Mouse (Mus musculus) Muller cell, postnatal 12 days (primary cell): ENCODE results near the gene Apol7b.
"Not testable (repeated sequence)": the region's sequence is repeated elsewhere in the genome, so short reads cannot be mapped to it uniquely, and the experiment has no call there.

Source experiments
- DNase-seq: peaks from one replicate; pipeline ENCODE4 v3.0.0-alpha.2; 2015; ENCODE audit errors: inconsistent ontology term

The Apol7b gene

DNA sequence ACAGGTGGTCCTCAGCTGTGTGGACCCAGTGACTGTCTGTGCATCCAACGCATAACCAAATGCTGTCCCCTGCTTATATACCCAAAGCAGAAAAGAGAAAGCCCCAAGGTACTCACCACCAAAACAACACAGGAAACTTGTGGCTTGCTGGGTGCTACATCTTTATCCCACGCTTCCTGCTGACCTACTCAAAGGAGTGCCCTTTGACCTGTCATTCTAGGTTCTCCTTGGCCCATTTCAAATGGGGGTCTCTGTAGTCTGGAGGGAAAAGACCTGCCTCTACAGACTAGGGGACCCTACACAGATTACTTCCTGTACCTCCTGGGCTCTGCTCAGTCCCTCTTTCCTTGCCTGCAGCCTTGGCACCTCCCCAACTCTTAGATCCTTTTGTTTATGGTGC, at the start of gene Apol7b:
Apol7b (minus strand) TSS at position 101 of the 400 bp plus-strand sequence.
- DNase-seq: not testable (repeated sequence)

DNA sequence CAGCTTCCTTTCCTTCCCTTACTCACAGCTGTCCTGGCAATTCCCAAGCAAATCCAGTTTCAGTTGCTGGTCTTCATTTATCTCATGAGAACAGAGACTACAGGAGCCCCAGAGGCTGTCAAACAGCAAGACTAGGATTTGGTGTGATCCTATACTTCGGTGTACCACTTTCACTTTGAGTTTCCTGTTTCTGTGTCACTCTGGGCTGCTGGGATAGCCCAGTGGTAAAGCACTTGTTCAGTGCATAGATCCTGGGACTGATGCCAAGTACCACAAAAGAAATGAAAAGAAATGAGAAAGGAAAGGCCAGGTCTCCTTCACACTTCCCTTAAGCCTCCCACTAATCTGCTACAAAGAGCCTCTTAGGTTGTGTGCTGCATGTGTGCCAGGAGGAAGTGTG, 47.4 kb upstream of the Apol7b start:
- not testable (repeated sequence) for DNase-seq

- not testable (repeated sequence) for DNase-seq
These were observed 45.9 kb upstream of the Apol7b start for GRCm38 (mm10) chr15:77493181-77493580.

- no peak for DNase-seq
These were observed 35.0 kb upstream of the Apol7b start for GRCm38 (mm10) chr15:77482140-77482794.

GRCm38 (mm10) chr15:77476693-77477092, 29.4 kb upstream of the Apol7b start, which contains the start of gene Apol10a:
TSS of gene Apol10a (plus strand) at chr15:77477047.
- not testable (repeated sequence) for DNase-seq

GRCm38 (mm10) chr15:77474699-77475390, 27.6 kb upstream of the Apol7b start:
- DNase-seq: not testable (repeated sequence)

DNA sequence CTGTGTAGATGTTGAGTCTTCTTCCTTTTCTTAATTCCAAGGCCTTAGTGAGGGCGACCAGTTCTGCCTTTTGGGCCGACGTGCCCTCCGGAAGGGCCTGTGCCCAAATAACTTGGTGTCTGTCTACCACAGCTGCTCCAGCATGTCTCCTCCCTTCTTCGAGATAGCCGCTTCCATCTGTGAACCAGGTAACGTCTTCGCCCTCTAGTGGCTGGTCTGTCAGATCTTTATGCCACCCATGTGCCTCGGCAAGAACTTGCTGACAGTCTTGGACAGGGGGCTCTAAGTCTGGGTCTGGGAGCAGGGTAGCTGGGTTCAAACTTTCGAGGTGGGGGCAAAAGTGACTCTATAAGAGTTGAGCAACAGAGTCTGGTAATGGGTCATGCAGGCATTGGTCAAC, 2.6 kb upstream of the Apol7b start:
- DNase-seq: peak; percentile 9

DNA sequence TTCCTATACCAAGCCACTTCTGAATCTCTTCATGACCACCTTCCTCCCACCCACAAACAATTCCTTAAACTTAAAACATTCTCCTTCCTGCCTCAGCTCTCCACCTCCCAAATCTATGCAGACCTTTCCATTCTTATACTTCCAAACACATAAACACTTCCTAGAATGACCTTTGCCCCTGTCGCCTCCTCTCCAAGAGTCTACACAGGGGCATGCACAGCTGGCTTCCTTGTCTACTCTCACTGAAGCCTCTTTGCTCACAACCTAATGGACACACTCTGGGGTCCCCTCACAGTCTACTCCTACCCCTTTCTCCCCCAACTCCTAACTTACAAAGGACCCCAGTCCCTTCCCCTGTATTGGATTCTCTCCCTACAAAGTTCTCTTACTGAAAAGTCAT, 1.6 kb downstream of the Apol7b start:
- DNase-seq: not testable (repeated sequence)

- not testable (repeated sequence) for DNase-seq
These were observed 2.5 kb downstream of the Apol7b start for GRCm38 (mm10) chr15:77444746-77445145.

DNA sequence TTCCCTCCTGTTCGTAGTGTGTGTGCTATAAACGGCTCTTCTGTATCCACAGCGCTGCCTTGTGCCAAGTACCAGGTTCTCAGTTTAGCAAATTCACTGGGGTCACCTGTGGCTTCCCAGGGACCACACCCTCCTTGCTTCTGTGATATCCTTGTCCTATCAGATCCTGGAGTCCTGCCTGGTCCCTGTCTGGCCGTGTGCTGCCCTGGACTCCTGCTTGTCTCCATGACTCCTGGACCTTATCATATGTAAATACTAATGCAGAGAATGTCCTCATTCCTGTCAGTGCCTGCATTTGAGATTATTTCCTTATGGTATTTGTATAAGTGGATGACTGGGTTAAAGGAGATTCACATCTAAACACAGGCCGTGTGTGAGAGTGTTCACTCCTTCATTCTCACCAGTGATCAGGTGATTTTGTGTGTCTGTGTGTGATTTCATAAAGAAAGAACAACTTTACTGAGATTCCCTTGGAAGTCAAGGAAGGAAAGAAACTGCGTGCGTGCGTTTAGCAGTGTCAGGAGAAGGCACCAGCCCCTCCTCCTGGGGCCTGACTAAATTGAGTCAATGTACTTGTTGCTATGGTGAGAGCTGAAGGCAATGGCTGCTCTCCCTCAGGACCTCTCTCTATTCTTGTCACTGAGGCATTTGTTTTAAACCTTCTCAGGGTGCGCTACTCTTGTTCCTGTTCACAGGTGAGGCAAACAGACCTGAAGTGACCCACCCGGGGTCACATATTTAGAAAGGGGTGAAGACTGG, 18.4 kb downstream of the Apol7b start:
- not testable (repeated sequence) for DNase-seq

DNA sequence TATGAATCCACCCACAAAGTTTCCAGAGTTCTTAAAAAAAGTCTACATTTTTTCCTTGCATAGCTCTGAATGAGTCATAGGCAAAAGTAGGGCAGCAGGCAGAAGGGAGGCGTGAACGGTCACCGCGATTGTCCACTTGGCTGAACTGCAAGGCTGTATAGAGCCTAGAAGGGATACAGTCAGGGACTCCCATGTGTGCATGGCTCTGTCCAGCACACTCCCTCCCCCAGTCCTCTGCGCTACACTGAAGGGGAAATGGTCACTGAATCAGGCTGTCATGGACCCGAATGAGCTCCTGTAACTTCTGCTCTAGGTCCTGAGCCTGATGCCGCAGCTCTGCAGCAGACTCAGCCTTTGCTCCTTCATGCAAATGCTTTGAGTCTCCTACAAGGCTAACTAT, 24.4 kb downstream of the Apol7b start:
- DNase-seq: peak; percentile 47

DNA sequence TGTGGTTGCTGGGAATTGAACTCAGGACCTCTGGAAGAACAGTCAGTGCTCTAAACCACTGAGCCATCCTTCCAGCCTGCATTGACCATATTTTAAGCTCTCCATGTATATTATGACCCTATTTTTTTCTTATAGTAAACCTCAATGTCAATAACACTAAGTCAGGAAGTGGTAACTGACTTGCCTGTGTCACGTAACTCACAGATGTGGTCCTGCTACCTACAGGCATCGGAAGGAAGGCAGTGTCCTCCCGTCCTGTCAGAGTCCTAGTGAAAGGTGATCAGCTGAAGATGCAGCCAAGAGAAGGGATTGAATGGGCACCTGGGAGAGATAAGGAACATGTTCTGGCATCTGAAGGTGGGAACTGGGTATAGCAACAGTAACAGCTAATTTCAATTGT, 27.6 kb downstream of the Apol7b start:
- DNase-seq: not testable (repeated sequence)

DNA sequence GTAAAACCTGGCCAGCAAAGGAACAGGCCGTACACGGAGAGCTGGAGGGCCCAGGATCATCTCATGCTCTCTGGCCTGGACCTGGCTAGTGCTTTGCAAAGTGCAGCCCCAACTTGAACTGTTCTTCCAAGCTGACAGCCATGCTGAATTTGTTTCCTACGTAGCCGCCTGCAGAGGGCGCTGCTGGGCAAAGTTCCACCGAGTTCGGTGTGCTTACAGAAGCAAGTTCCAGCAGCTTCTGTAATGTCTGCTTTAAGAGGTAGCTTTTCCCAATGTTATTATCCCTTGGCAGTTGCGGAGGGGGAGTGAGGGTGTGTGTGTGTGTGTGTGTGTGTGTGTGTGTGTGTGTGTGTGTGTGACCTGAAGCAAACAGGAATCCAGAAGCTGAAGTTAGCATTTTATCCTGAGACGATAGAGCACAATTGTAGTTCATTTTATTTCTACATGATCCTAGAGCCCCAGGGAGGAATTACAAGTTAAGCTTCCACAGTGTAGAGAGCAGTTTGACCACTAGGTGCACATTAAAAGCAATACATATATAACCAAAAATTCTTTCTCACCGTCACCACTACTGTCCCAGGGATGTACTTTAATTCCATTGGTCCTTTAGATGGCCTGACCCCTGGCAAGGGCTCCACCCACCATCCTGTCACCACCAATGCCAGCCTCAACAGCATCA, 30.5 kb downstream of the Apol7b start:
- not testable (repeated sequence) for DNase-seq

- not testable (repeated sequence) for DNase-seq
These were observed 31.6 kb downstream of the Apol7b start for GRCm38 (mm10) chr15:77415653-77416052.

DNA sequence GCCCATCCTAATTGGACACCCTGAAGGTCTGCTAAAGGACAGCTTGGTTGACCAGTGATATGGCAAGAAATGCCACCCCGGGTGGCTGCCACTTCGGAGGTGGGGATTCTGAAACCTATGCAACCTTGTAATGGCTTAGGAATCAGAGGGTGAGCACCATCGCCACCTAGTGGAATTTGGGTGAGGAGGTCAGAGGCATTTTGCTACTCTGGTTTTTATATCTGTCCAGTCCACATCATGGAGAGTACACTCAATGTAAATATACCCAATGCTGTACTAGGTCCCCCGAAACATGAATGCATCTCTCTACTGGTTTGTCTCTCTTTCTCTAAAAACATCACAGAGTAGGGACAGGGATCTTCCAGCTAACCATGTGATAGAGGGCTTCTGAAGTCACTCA, 34.6 kb downstream of the Apol7b start:
- DNase-seq: not testable (repeated sequence)

DNA sequence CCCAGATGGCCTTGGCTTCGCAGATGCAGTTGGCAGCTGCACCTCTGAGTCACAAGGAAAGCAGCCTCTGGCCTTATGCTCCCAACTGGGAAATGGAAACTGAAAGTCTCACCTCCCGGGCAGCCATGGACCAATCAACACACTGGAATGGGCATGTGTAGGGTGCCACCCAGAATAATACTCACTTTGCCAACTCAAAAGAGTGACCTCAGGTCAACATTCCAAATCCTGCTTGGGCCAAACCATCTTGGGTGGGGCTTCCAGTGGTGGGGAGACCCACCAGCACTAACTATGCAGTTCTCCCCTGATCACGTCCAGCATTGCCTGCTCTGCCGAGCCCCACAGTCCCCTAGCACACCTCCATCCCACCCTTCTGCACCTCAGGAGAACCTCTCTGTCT, 36.3 kb downstream of the Apol7b start, which contains the start of gene Apol9a:
Apol9a (minus strand) TSS at position 101 of the 400 bp plus-strand sequence.
- not testable (repeated sequence) for DNase-seq

DNA sequence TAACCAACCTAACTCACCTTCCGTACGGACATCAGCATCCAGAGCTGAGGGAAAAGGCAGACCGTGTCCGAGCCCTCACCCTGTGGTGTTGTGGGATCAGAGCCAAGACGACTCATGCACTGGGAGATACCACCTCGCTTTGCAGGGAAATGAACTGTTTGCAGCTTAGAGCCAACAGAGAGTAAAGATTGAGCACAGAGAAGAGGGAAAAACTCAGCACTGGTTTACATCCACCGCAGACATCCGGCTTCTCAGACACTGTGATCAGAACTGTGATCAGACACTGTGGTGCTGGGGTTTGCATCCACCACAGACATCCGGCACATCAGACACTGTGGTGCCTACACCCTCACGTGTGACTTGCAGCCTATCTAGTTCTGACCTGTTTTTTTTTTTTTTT, 40.9 kb downstream of the Apol7b start:
- DNase-seq: peak; percentile 44

GRCm38 (mm10) chr15:77399027-77399426, 48.3 kb downstream of the Apol7b start, which contains the start of gene Apol7a:
TSS of gene Apol7a (minus strand) at chr15:77399110.
- DNase-seq: not testable (repeated sequence)

DNA sequence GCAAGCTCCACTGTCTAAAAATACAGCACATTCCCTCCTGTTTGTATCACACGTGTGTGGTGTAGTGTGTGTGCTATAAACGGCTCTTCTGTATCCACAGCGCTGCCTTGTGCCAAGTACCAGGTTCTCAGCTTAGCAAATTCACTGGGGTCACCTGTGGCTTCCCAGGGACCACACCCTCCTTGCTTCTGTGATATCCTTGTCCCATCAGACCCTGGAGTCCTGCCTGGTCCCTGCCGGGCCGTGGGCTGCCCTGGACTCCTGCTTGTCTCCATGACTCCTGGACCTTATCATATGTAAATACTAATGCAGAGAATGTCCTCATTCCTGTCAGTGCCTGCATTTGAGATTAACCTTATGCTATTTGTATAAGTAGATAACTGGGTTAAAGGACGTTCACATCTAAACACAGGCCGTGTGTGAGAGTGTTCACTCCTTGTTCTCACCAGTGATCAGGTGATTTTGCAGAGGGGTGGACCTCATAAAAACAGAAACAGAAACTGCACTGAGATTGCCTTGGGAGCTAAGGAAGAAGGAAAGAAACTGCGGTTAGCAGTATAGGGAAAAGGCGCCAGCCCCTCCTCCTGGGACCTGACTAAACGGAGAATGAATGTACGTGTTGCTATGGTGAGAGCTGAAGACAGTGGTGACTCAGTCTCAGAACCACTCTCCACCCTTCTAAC, 49.7 kb downstream of the Apol7b start:
- not testable (repeated sequence) for DNase-seq

- DNase-seq: not testable (repeated sequence)
These were observed 53.5 kb downstream of the Apol7b start for GRCm38 (mm10) chr15:77393832-77394231.

GRCm38 (mm10) chr15:77387462-77387861, 59.8 kb downstream of the Apol7b start:
- no peak for DNase-seq
